Mouse (Mus musculus): ENCODE data around the gene Tfrc. TPM values are rescaled to one million over a fixed set of nuclear protein-coding genes. Genes with fewer than 3 reads are reported as not detected.

Gene Tfrc
- 32.7 and 34.7 TPM in 2 replicates for polyA plus RNA-seq (2015; fragmentation: Nextera tagmentation; extraction: Ambion mirVana)

DNA sequence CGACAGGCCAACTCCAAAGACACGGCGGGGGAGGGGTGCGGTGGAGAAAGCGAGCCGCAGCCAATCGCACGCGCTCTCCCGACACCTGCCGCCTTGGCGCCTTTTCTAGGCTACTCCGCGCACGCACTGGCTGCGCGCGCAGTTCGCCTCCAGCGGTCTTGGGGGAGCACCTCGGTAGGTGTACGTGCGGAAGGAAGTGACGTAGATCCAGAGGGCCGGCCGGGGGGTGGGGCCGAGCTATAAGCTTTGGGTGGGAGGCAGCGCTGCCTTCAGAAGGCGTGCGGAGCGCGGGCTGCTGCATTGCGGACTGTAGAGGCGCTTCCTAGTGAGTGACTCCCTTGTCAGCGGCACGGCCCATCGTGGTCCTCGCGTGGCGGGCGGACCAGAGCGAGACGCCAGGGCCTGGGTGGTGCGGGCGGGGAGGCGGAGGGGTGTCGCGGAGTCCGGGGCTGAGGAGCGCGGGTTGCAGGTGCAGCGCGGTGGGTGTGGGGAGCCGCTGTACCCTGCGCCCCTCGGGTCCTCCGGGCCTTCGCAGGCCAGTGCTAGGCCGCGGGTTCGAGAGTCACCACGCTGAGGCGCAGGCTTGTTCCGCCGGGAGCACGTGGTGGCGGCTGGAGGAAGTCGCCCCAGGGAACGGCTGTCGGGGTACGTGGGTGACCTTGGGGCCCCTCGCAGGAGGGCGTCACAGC is at the start of gene Tfrc:
Gene Tfrc, plus strand, starts transcription at position 209 of the 689 bp plus-strand sequence.
- Histone ChIP-seq H3K27me3 (replicated peaks) (no peaks in the 10 kb centered on the region), H3K9me3 (no peaks in the 10 kb centered on the region), H3K4me1 (peaks cover 33% of the 10 kb centered on the region), H3K9ac (peak within 1 kb of the TSS; percentile 94), H3K27ac (replicated peaks) (peak within 1 kb of the TSS; percentile 97), H3K4me3 (peak within 1 kb of the TSS; percentile 92), H3K4me2 (peak within 1 kb of the TSS; percentile 87), H3K36me3 (peaks cover 8% of the 10 kb centered on the region)
- ATAC-seq (ENCODE audit: extremely low read depth, insufficient number of reproducible peaks, low FRiP score, low TSS enrichment) = peak; percentile 97
- WGBS = under 1% methylated on average over 72 of the region's 73 CpGs

DNA sequence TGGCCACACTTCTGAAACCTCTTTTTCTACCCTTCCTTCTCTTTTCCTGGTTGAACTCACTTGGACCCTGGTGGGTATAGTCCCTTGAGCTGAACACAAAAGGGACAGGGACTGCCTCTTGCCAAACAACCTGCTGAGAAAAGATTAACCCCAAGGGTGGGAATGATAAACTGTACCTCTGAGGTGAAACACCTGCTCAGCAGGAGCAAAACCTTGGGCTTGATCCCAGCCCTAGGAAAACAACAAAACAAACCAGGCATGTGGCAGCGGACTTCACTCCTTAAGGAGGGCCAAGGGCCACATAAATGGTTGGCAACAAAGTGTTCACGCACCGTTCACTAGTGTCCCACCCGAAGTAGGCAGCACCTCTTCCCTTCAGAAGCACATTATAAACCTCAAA is 49.2 kb upstream of the Tfrc start:
- Histone ChIP-seq H3K4me2 (no peak overlapping the region), H3K27me3 (replicated peaks) (no peaks in the 10 kb centered on the region), H3K9ac (no peak overlapping the region), H3K4me3 (no peak overlapping the region), H3K4me1 (no peaks in the 10 kb centered on the region), H3K36me3 (no peaks in the 10 kb centered on the region), H3K9me3 (no peaks in the 10 kb centered on the region), H3K27ac (replicated peaks) (no peak overlapping the region)
- ATAC-seq (ENCODE audit: extremely low read depth, insufficient number of reproducible peaks, low FRiP score, low TSS enrichment) = no peak
- WGBS = 71% methylated on average over 4 of the region's 4 CpGs

DNA sequence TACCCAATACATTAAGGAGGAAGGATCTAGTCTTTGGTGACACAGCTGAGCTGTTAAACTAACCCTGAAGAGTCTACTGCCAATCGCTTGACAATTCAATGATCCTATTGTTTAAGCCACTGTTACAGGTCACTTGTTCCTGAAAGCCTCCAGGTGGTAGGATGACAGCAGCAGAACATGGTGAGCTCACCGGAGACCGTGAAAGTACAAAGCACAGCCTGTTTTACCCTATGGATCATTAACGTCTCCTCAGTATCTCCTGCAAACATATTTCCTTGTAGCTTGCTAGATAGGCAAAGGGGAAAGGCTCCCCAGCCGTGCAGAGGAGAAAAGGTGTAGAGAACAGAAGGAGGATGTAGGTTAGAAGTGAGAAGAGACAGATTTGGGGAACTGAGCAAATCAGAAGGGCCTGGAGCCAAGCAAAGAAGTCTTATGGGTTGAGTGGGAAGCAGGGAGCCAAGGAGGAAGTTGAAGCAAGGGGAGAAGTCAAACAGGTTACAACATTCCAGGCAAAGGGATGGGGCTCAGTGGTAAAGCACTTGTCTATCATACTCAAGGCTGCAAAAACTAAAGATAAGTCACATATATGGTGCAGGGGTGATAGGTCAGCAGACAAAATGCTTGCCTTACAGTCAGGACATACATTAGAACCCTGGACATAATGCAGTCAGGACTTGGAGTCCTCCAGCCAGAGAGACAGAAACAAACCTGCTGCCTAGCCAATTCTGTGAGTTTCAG is 45.5 kb upstream of the Tfrc start:
- ATAC-seq (ENCODE audit: extremely low read depth, insufficient number of reproducible peaks, low FRiP score, low TSS enrichment) = no peak
- Histone ChIP-seq H3K4me1 (peaks cover 11% of the 10 kb centered on the region), H3K27ac (replicated peaks) (no peak overlapping the region), H3K36me3 (no peaks in the 10 kb centered on the region), H3K27me3 (replicated peaks) (no peaks in the 10 kb centered on the region), H3K4me3 (no peak overlapping the region), H3K9ac (no peak overlapping the region), H3K4me2 (no peak overlapping the region), H3K9me3 (no peaks in the 10 kb centered on the region)
- 66% methylated on average over 5 of the region's 5 CpGs for WGBS

DNA sequence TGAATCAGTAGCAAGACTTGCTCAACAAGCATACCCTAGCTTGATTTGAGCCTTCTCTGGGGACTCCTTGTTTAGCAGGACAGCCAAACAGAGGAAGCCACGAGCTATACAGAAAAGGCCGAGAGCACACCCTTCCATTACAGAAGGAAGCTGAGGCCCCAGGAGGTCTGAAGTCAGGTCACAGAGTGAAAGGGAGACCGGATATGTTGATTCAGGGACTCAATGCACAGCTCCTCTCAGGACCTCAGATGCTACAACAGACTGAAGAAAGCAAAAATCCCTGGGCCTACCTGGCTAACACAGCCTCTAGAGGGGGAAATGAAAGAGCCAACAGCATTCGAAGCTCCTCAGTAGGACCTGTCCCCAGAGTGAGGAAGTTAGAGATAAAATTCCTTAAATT is 41.4 kb upstream of the Tfrc start:
- H3K27me3 ChIP-seq (replicated peaks) = no peaks in the 10 kb centered on the region
- ATAC-seq (ENCODE audit: extremely low read depth, insufficient number of reproducible peaks, low FRiP score, low TSS enrichment) = no peak
- H3K9me3 ChIP-seq = no peaks in the 10 kb centered on the region
- H3K36me3 ChIP-seq = no peaks in the 10 kb centered on the region
- no peak overlapping the region for H3K27ac ChIP-seq (replicated peaks)
- WGBS = 45% methylated on average over 4 of the region's 4 CpGs
- H3K4me1 ChIP-seq = peaks cover 35% of the 10 kb centered on the region
- H3K4me3 ChIP-seq = no peak overlapping the region
- no peak overlapping the region for H3K4me2 ChIP-seq
- H3K9ac ChIP-seq = no peak overlapping the region

GRCm38 (mm10) chr16:32568401-32568800 is 40.3 kb upstream of the Tfrc start:
- no peaks in the 10 kb centered on the region for H3K36me3 ChIP-seq
- no peak; the same call in 1 of the 2 replicates for ATAC-seq (ENCODE audit: extremely low read depth, insufficient number of reproducible peaks, low FRiP score, low TSS enrichment)
- no peak overlapping the region for H3K4me2 ChIP-seq
- H3K4me3 ChIP-seq = no peak overlapping the region
- H3K9me3 ChIP-seq = no peaks in the 10 kb centered on the region
- no peaks in the 10 kb centered on the region for H3K27me3 ChIP-seq (replicated peaks)
- no peak overlapping the region for H3K9ac ChIP-seq
- peak overlapping the region; percentile 33 for H3K27ac ChIP-seq (replicated peaks)
- WGBS = 34% methylated on average over 6 of the region's 6 CpGs
- peaks cover 35% of the 10 kb centered on the region for H3K4me1 ChIP-seq

- H3K4me1 ChIP-seq = peaks cover 35% of the 10 kb centered on the region
- H3K36me3 ChIP-seq = no peaks in the 10 kb centered on the region
- no peak overlapping the region for H3K4me2 ChIP-seq
- 86% methylated on average over 3 of the region's 3 CpGs for WGBS
- H3K9ac ChIP-seq = no peak overlapping the region
- H3K9me3 ChIP-seq = no peaks in the 10 kb centered on the region
- H3K27ac ChIP-seq (replicated peaks) = peak overlapping the region; percentile 39; the same call in 1 of the 2 replicates
- H3K4me3 ChIP-seq = no peak overlapping the region
- no peaks in the 10 kb centered on the region for H3K27me3 ChIP-seq (replicated peaks)
- ATAC-seq (ENCODE audit: extremely low read depth, insufficient number of reproducible peaks, low FRiP score, low TSS enrichment) = no peak
Measured at GRCm38 (mm10) chr16:32570042-32570441, 38.7 kb upstream of the Tfrc start.

- no peak overlapping the region for H3K4me3 ChIP-seq
- no peak overlapping the region for H3K27ac ChIP-seq (replicated peaks)
- ATAC-seq (ENCODE audit: extremely low read depth, insufficient number of reproducible peaks, low FRiP score, low TSS enrichment) = no peak
- no peak overlapping the region for H3K9ac ChIP-seq
- H3K9me3 ChIP-seq = no peaks in the 10 kb centered on the region
- peaks cover 30% of the 10 kb centered on the region for H3K4me1 ChIP-seq
- WGBS = 78% methylated on average over 4 of the region's 4 CpGs
- no peak overlapping the region for H3K4me2 ChIP-seq
- no peaks in the 10 kb centered on the region for H3K36me3 ChIP-seq
- no peaks in the 10 kb centered on the region for H3K27me3 ChIP-seq (replicated peaks)
Measured at GRCm38 (mm10) chr16:32572528-32572927, 36.2 kb upstream of the Tfrc start.

- Histone ChIP-seq H3K27me3 (replicated peaks) (no peaks in the 10 kb centered on the region), H3K4me2 (no peak overlapping the region), H3K9me3 (no peaks in the 10 kb centered on the region), H3K27ac (replicated peaks) (no peak overlapping the region), H3K4me1 (no peaks in the 10 kb centered on the region), H3K4me3 (no peak overlapping the region), H3K9ac (no peak overlapping the region), H3K36me3 (no peaks in the 10 kb centered on the region)
- WGBS = 75% methylated on average over 4 of the region's 4 CpGs
- no peak for ATAC-seq (ENCODE audit: extremely low read depth, insufficient number of reproducible peaks, low FRiP score, low TSS enrichment)
Measured at GRCm38 (mm10) chr16:32586482-32586881, 22.2 kb upstream of the Tfrc start.

GRCm38 (mm10) chr16:32588568-32588967 is 20.2 kb upstream of the Tfrc start:
- WGBS = 81% methylated on average over 3 of the region's 3 CpGs
- Histone ChIP-seq H3K27me3 (replicated peaks) (no peaks in the 10 kb centered on the region), H3K4me3 (no peak overlapping the region), H3K36me3 (no peaks in the 10 kb centered on the region), H3K9ac (no peak overlapping the region), H3K4me2 (no peak overlapping the region), H3K4me1 (no peaks in the 10 kb centered on the region), H3K9me3 (no peaks in the 10 kb centered on the region), H3K27ac (replicated peaks) (no peak overlapping the region)
- no peak for ATAC-seq (ENCODE audit: extremely low read depth, insufficient number of reproducible peaks, low FRiP score, low TSS enrichment)

- Histone ChIP-seq H3K9ac (no peak overlapping the region), H3K36me3 (no peaks in the 10 kb centered on the region), H3K27ac (replicated peaks) (no peak overlapping the region), H3K27me3 (replicated peaks) (no peaks in the 10 kb centered on the region), H3K9me3 (no peaks in the 10 kb centered on the region), H3K4me2 (no peak overlapping the region), H3K4me1 (no peaks in the 10 kb centered on the region), H3K4me3 (no peak overlapping the region)
- ATAC-seq (ENCODE audit: extremely low read depth, insufficient number of reproducible peaks, low FRiP score, low TSS enrichment) = no peak
- WGBS = 85% methylated on average over 8 of the region's 8 CpGs
Measured at GRCm38 (mm10) chr16:32591521-32591920, 17.2 kb upstream of the Tfrc start.

GRCm38 (mm10) chr16:32593283-32593805 is 15.4 kb upstream of the Tfrc start:
- Histone ChIP-seq H3K9me3 (no peaks in the 10 kb centered on the region), H3K4me3 (no peak overlapping the region), H3K27me3 (replicated peaks) (no peaks in the 10 kb centered on the region), H3K4me1 (peaks cover 5% of the 10 kb centered on the region), H3K27ac (replicated peaks) (no peak overlapping the region), H3K36me3 (no peaks in the 10 kb centered on the region), H3K9ac (no peak overlapping the region), H3K4me2 (no peak overlapping the region)
- WGBS = 81% methylated on average over 5 of the region's 5 CpGs
- ATAC-seq (ENCODE audit: extremely low read depth, insufficient number of reproducible peaks, low FRiP score, low TSS enrichment) = no peak

All from heart, embryonic 13.5 days (tissue).